Mouse (Mus musculus): ENCODE measurements around the gene Fip1l1. TPM values are rescaled to one million over a fixed set of nuclear protein-coding genes. Genes with fewer than 3 reads are reported as not detected.

Gene Fip1l1
- total RNA-seq (2021): 10 to 100 TPM; 52.0 to 54.2 TPM
- long read RNA-seq, experiment 1, full-length matches to known transcripts: 44 of 73 reads
- long read RNA-seq, experiment 1, partial matches to known transcripts: 3 of 73 reads
- long read RNA-seq, experiment 1, other reads (novel, unspliced or antisense): 26 of 73 reads
- long read RNA-seq, experiment 2, full-length matches to known transcripts: 41 of 76 reads
- long read RNA-seq, experiment 2, partial matches to known transcripts: 2 of 76 reads
- long read RNA-seq, experiment 2, other reads (novel, unspliced or antisense): 33 of 76 reads

GRCm38 (mm10) chr5:74535240-74536021, at the start of gene Fip1l1:
Gene Fip1l1 (plus strand): TSS chr5:74535449.
- DNase-seq (ENCODE audit: low spot score in 2 of 2): peak; percentile 84 to 92

DNA sequence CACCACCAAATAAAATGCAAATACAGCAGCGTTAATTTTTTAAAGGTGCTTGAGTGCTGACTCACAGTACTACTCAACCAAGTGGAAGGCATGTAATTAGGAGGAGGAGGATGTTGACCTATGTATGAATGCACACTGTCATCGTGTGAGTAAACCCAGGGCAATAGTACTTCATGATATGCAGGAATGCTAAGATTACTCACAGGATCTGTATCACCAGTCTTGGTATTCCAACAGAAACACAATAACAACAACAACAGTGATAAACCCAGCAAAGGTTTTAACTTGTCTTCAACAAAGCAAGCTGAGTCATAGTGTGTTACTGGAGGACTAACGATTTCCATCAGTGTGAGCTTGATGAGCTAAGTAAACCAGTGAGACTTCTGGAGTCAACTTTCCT, 42.5 kb upstream of the Fip1l1 start:
- no peak for DNase-seq (ENCODE audit: low spot score in 2 of 2)

DNA sequence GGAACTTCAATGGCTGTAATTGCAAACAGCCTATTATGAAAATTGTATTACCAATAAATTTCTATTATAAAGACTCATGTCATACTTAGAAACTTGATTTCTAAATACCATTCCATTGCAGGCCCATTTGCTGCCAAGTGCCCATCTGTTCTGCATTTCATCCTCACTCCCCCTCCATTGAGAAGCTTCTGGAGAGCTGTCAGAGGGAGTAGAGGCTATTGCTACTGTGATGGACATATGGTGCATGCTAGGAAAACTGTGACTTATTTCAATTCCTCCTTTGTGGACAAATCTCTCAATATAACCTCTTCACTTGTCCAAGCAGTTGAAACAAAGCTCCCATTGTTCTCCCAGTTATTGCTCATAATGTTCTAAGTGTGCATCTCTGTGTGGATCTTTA, 23.6 kb upstream of the Fip1l1 start:
- DNase-seq (ENCODE audit: low spot score in 2 of 2): no peak

DNA sequence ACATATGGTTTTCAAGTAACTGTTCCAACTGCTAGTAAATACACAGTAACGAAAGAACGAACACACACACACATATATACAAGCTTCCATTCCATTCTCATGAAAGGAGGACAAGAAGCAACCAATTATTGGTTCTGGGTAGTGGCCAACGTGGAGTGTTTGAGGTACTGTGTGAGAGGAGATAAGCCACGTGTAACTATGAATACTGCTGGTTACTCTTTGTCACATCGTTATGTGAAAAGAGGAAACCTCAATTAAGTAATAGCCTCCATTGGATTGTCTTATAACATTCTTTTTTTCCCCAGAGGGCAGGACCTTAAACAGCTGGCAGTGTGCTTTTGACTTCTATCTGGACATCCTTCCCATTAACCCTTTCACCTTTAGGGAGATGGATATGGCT, 8.2 kb upstream of the Fip1l1 start:
- DNase-seq (ENCODE audit: low spot score in 2 of 2): no peak

DNA sequence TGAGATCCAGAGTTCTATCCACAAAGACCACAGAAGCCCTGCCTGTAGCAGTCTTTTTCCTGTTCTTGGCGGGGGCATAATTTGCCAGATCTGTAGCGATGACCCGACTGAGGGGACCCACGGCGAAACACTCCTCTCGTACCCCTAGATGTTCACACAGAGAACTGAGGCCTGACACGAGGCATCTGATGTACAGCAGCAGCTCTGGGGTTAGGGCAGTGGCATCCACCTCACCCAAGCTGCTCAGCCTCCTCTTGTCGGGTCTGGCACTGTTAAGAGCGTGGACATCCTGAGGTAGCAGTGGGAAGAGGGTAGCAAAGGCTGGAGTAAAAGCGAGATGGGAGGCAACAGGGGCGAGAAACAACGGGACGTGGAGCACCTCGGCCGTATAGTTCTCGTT, 4.5 kb upstream of the Fip1l1 start:
- no peak for DNase-seq (ENCODE audit: low spot score in 2 of 2)

DNA sequence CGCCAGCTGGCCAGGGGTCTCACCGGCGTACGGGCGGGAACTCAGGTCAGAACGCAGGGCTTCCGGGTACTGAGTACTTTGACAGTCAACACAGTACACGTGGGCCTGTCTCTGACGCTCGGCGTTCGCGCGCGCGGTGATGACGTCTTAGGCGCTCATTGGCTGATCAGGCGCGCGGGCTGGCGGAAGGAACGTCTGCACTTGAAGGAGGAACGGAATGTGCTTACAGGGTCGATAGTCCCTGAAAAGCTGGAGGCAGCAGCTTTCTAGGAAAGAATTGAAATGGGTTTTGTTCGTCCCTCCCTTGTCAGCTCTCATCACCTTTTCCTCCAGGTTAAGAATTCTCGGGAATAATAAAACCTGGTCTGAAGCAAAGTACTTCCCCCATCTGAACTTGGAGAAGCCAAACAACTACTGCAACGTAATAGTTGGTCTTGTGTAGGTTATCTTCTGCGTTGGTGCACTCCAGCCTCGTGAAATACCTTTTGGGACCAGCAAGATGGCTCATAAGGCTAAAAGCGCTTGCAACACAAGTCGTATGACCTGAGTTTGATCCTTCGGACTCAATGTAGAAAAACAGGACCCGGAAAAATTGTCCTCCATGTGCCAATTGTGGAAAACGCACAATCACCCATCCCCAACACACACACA, 3.5 kb upstream of the Fip1l1 start, which contains the start of gene Scfd2:
Scfd2 (minus strand) TSS at position 130 of the 651 bp plus-strand sequence.
- DNase-seq (ENCODE audit: low spot score in 2 of 2): peak; percentile 91 to 96

DNA sequence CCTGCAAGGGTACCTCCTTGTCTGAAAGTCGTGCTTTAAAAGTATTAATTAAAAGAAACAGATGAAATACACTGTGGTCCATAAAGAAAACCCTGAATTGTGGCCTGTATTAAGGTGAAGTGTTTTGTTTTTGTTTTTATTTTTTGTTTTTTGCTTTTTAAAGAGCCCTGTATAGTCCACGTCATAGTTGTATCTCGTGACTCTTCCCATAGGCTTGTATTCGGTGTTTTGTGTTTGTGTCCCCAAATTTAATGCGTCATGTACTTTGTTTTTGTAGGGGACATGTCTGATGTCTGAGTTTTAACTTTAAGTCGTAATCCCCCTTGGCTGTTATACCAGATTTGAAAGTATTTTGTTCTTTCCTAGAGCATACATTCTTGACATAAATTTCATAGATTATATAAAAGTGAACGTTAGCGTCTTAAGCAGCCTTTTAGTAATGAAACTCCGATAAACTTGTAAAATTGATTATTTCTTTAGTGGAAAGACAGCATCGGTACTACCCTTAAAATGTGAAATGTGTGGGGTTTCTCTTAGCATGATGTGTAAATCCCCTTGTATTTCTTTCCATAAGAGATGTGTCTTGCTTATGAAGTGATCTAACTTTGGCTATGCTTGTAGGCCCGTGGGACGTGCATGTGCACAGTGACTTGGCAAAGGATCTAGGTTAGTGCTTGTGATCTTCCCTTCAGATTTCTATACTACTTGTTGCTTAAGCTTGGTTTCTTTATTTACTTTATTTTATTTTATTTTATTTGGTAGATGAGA, 1.1 kb downstream of the Fip1l1 start:
- DNase-seq (ENCODE audit: low spot score in 2 of 2): no peak

- no peak for DNase-seq (ENCODE audit: low spot score in 2 of 2)
Observed at GRCm38 (mm10) chr5:74545606-74546005, 10.4 kb downstream of the Fip1l1 start.

DNA sequence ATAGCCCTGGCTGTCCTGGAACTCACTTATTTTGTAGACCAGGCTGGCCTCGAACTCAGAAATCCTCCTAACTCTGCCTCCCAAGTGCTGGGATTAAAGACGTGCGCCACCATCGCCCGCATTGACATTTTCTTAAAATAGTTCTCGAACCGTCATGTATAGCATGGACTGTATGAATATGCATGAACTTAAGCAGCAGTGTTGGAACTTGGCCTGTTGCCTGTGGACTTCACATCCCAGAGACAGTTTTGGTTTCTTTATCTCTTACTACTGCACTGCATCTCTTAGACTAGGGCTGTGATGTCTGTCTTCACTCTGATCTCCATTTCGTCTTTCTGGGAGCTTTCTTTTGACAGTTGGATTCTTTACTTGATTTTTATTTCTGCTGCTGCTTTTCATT, 14.3 kb downstream of the Fip1l1 start:
- DNase-seq (ENCODE audit: low spot score in 2 of 2): no peak

DNA sequence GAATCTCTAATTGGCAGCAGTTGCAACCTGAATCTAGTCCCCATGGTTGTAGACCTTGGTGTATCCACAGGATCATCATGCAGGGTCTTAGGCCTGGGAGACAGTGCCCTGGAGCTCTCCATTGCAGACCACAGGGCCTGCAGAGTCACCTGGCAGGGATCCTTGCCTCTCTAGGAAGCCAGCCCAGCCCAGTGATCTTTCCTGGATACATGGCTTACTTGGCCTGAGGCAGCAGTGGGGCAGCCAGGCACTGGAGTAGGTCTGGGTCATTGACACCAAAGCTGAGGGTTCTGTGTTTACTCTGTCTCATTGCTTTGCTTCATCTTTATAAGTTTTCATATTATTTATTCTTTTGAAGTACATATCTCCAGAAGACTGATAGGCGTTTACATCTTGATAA, 25.9 kb downstream of the Fip1l1 start:
- DNase-seq (ENCODE audit: low spot score in 2 of 2): no peak

GRCm38 (mm10) chr5:74571767-74572166, 36.5 kb downstream of the Fip1l1 start:
- DNase-seq (ENCODE audit: low spot score in 2 of 2): no peak

DNA sequence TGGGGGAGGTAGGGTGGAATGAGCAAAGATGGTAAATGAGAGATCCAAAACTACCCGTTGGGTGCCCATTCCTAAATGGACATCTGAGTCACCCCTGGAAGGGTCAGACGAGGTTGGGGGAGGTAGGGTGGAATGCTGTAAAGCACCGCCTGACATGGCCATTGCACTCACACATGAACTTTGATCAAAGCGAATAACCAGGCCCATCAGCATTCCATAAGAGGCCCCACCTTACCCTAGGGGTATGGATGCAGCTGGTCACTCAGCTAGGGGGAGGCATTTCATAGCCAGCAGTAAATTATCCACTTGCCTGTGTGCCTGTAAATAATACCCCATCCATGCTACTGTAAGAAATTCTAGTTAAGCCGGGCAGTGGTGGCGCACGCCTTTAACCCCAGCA, 53.9 kb downstream of the Fip1l1 start:
- no peak for DNase-seq (ENCODE audit: low spot score in 2 of 2)

DNA sequence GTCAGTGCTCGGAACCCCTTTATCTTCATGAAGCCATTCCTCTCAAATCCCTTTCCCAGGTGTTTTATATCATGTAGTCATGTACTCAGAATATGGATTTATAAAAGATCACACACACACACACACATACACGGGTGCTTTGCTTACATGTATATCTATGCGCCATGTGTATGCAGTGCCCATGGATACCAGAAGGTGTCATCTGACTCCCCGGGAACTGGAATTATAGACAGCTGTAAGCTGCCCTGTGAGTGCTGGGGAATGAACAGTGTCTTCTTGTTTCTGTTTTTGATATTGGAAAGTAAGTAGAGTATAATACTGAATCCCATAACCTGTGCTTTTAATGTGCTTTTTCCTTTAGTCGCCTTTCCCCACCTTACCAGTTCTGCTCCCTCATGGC, 56.2 kb downstream of the Fip1l1 start:
- no peak for DNase-seq (ENCODE audit: low spot score in 2 of 2)

GRCm38 (mm10) chr5:74593147-74593546, 57.9 kb downstream of the Fip1l1 start:
- DNase-seq (ENCODE audit: low spot score in 2 of 2): no peak

GRCm38 (mm10) chr5:74600010-74600409, 64.8 kb downstream of the Fip1l1 start:
- DNase-seq (ENCODE audit: low spot score in 2 of 2): no peak

- no peak for DNase-seq (ENCODE audit: low spot score in 2 of 2)
Observed at GRCm38 (mm10) chr5:74601171-74601570, 65.9 kb downstream of the Fip1l1 start.

- no peak for DNase-seq (ENCODE audit: low spot score in 2 of 2)
Observed at GRCm38 (mm10) chr5:74601965-74602364, 66.7 kb downstream of the Fip1l1 start.

DNA sequence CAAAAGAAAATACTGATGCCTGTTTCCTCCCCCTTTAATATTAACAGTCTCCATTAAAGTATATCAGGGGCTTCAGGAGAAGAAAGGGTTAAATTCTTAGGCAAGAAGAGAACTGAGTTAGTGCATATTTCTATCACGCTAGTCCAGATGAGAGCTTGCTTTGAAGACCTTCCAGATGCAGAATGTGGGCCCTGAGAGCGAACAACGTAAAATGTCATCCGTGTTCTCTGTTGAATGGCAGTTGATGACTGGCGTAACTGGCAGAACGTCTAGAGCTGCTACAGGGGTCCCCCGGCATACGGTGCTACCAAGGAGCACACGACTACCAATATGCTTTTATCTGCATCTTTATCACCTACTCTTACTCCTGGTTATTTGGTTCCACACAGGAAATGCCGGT, 67.1 kb downstream of the Fip1l1 start:
- no peak for DNase-seq (ENCODE audit: low spot score in 2 of 2)

DNA sequence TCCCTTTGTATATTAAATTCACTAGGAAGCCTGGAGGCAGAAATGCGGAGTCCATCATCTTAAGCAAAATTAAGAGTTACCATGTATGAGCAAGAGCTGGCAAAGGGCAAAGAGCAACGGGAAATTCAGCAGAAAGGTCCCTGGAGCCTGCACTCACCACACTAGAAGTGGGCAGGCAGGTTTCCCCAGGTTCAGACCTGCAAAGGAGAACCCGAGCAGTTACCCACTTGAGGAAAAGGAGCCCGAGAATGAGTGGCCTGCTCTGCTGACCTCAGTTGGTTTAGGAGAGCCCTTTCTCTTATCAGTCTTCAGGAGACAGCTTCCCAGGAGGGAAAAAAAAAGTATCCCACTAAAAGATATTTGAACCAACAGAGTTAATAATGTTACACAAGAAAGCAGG, 68.1 kb downstream of the Fip1l1 start:
- DNase-seq (ENCODE audit: low spot score in 2 of 2): no peak

DNA sequence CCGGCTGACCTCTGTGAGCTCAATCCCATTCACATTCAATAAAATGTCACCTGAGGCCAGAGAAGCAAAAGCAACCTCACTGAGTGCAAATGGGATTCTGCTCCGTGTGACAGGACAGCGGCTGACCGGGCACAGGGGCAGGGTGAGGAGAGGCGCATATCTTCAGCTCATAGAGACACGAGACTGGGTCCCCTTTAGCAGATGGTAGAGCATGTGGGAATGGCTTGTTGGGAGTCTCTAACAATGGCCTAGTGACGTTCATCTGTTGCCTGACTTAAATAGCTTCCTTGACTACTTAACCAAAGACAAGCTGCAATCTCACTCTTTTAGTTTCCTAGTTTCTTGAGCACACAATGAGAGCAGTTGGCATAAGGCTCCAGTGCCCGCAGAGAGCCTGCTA, 71.0 kb downstream of the Fip1l1 start:
- DNase-seq (ENCODE audit: low spot score in 2 of 2): no peak

- DNase-seq (ENCODE audit: low spot score in 2 of 2): no peak
Observed at GRCm38 (mm10) chr5:74610511-74610910, 75.3 kb downstream of the Fip1l1 start.
